Mouse (Mus musculus) lung, embryonic 14.5 days (tissue): ENCODE measurements around the gene Scg2. TPM values are rescaled to one million over a fixed set of nuclear protein-coding genes. Genes with fewer than 3 reads are reported as not detected.
A peak's percentile ranks its signal among the peaks of the same experiment; 100 is the strongest.

Experiments
- ATAC-seq: fragments of 200-750 bp; cut with Nextera tagmentation; 2 replicates; pipeline ENCODE4 v1.8.0; 2017; ENCODE audit warnings: mild to moderate bottlenecking, moderate TSS enrichment, moderate library complexity; ENCODE audit not compliant: insufficient read depth
- DNase-seq: peaks from one replicate; pipeline ENCODE4 v3.0.0-alpha.2; 2015
- H3K27ac ChIP-seq: fragments of 300-500 bp; sonication (generic); 2 replicates; pipeline ENCODE4 v1.5.1; 2014; ENCODE audit warnings: low read depth, mild to moderate bottlenecking, moderate library complexity
- H3K27me3 ChIP-seq: fragments of 300-500 bp; sonication (generic); 2 replicates; pipeline ENCODE4 v1.6.1; 2014; ENCODE audit warnings: low read length, control low read depth; ENCODE audit not compliant: insufficient read depth
- H3K36me3 ChIP-seq: fragments of 300-500 bp; sonication (generic); 2 replicates; pipeline ENCODE4 v1.6.1; 2014; ENCODE audit warnings: control low read depth; ENCODE audit not compliant: insufficient read depth
- H3K4me1 ChIP-seq: fragments of 300-500 bp; sonication (generic); 2 replicates; pipeline ENCODE4 v1.6.1; 2014; ENCODE audit warnings: antibody characterized with exemption, control low read depth; ENCODE audit not compliant: insufficient read depth
- H3K4me2 ChIP-seq: fragments of 300-500 bp; sonication (generic); 2 replicates; pipeline ENCODE4 v1.6.1; 2014; ENCODE audit warnings: mild to moderate bottlenecking
- H3K4me3 ChIP-seq: fragments of 300-500 bp; sonication (generic); 2 replicates; pipeline ENCODE4 v1.5.1; 2014; ENCODE audit warnings: low read depth, low read length
- H3K9ac ChIP-seq: fragments of 300-500 bp; sonication (generic); 2 replicates; pipeline ENCODE4 v1.6.1; 2014
- H3K9me3 ChIP-seq: fragments of 300-500 bp; sonication (generic); 2 replicates; pipeline ENCODE4 v1.6.1; 2016; ENCODE audit warnings: low read depth, low read length, control low read depth
- CTCF ChIP-seq: IDR thresholded peaks from 2 replicates; pipeline ENCODE4 v1.5.1; 2016; ENCODE audit warnings: antibody characterized with exemption, low read depth
- WGBS: fragments of 180-500 bp; shearing (Covaris S2); extraction: QIAGEN DNeasy Blood & Tissue Kit; methylation state at CpG from one replicate; pipeline ENCODE4 v1.1.7; 2014; 5-methylcytosine and 5-hydroxymethylcytosine counted together
- polyA plus RNA-seq: library from polyadenylated mRNA; unstranded; fragments of >200 nt; fragmentation: Nextera tagmentation; extraction: Ambion mirVana; gene quantifications from 2 replicates; pipeline ENCODE4 v1.2.1, GENCODE M21; 2014

Gene Scg2
- polyA plus RNA-seq, 1 experiment from 2014 or later = 0.12 TPM

GRCm38 (mm10) chr1:79452339-79452738 is 12.4 kb upstream of the Scg2 start:
- TF ChIP-seq CTCF = no peak
- no peak overlapping the region for H3K27ac ChIP-seq
- H3K9me3 ChIP-seq = no peaks in the 10 kb centered on the region
- no peaks in the 10 kb centered on the region for H3K4me1 ChIP-seq
- DNase-seq (peak; percentile 4), ATAC-seq (no peak)
- WGBS = 70% methylated on average over 1 of the region's 1 CpGs
- no peak overlapping the region for H3K4me2 ChIP-seq
- H3K4me3 ChIP-seq = no peak overlapping the region
- no peak overlapping the region for H3K9ac ChIP-seq
- no peaks in the 10 kb centered on the region for H3K27me3 ChIP-seq
- no peaks in the 10 kb centered on the region for H3K36me3 ChIP-seq

GRCm38 (mm10) chr1:79450343-79451021 is 10.6 kb upstream of the Scg2 start:
- ATAC-seq = no peak
- no peak overlapping the region for H3K9ac ChIP-seq

GRCm38 (mm10) chr1:79449943-79450342 is 10.0 kb upstream of the Scg2 start:
- Histone ChIP-seq H3K9me3 (no peaks in the 10 kb centered on the region), H3K36me3 (no peaks in the 10 kb centered on the region), H3K27ac (no peak overlapping the region), H3K27me3 (no peaks in the 10 kb centered on the region), H3K4me3 (no peak overlapping the region), H3K4me1 (no peaks in the 10 kb centered on the region), H3K9ac (no peak overlapping the region), H3K4me2 (no peak overlapping the region)
- no peak for ATAC-seq
- TF ChIP-seq CTCF = no peak
- WGBS = 28% methylated on average over 6 of the region's 6 CpGs
- no peak for DNase-seq

More at GRCm38 (mm10) chr1:79450343-79451021, 10.6 kb upstream of the Scg2 start:
- Histone ChIP-seq H3K4me2 (no peak overlapping the region), H3K36me3 (no peaks in the 10 kb centered on the region), H3K4me1 (no peaks in the 10 kb centered on the region), H3K4me3 (no peak overlapping the region), H3K27me3 (no peaks in the 10 kb centered on the region), H3K9me3 (no peaks in the 10 kb centered on the region), H3K27ac (no peak overlapping the region)
- 23% methylated on average over 20 of the region's 20 CpGs for WGBS
- TF ChIP-seq CTCF = no peak
- DNase-seq = no peak

DNA sequence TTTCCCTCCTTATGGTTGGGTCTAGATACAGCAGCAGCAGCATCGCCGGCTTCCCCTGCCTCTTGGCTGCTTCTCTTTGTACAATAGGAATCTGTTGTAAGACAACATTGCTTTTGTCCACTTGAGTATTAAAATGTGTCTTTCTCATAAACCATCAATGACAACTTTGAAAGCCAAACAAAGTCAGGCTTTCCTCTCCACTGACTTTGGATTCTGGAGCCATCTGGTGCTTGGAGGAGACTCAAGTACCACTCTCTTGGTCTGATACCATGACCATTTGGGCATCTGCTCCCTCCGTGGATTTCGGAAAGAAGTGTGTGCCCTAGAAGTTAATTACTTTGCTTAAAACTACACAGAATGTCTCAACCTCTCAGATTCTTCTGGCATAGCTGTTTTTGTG is 5.7 kb upstream of the Scg2 start:
- 80% methylated on average over 4 of the region's 4 CpGs for WGBS
- H3K4me3 ChIP-seq = no peak overlapping the region
- DNase-seq = no peak
- no peaks in the 10 kb centered on the region for H3K36me3 ChIP-seq
- no peak for TF ChIP-seq CTCF
- H3K9me3 ChIP-seq = no peaks in the 10 kb centered on the region
- no peaks in the 10 kb centered on the region for H3K27me3 ChIP-seq
- no peak overlapping the region for H3K9ac ChIP-seq
- H3K27ac ChIP-seq = no peak overlapping the region
- no peak overlapping the region for H3K4me2 ChIP-seq
- no peak for ATAC-seq
- H3K4me1 ChIP-seq = no peaks in the 10 kb centered on the region

DNA sequence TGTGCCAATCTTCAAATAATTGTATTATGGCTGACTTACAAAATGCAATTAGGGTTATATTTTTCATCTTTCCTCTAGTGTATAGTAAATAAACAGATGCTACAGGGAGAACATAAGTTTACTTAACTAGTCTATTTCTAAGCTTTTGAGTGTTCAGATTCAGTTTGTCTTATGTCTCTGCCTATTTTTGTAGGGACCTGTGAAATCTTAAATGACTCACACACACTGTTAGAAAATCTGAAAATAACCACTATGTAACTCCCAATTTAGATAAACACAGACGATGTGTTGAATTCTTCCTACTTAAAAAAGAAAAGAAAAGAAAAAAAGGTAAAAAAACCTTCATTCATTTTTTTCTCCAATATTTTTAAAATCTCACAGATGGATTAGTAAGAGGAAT is 2.2 kb downstream of the Scg2 start:
- no peaks in the 10 kb centered on the region for H3K4me1 ChIP-seq
- ATAC-seq (no peak), DNase-seq (no peak)
- H3K4me2 ChIP-seq = no peak overlapping the region
- H3K9ac ChIP-seq = no peak overlapping the region
- WGBS = 69% methylated on average over 1 of the region's 1 CpGs
- H3K9me3 ChIP-seq = no peaks in the 10 kb centered on the region
- no peaks in the 10 kb centered on the region for H3K27me3 ChIP-seq
- no peak overlapping the region for H3K4me3 ChIP-seq
- TF ChIP-seq CTCF = no peak
- H3K36me3 ChIP-seq = no peaks in the 10 kb centered on the region
- H3K27ac ChIP-seq = no peak overlapping the region

DNA sequence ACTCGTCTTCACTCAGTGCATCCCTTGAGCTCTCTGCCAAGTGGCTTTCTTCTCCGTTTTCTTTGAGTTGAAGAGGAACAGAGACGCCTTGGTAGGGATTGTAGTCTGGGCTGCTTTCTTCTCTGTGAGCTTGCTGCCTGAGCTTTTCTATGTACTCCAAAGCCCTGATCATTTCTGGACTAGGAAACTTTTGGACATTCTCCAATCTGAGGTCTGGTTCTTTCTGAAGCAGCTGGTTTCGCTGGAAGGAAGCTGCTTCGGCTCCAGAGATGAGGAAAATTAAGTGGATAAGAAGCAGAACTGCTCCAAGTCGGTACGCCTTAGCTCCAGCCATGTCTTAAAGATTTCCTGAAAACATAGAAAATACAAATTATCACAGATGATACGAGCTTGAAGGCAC is 3.2 kb downstream of the Scg2 start:
- WGBS = 83% methylated on average over 8 of the region's 8 CpGs
- no peaks in the 10 kb centered on the region for H3K4me1 ChIP-seq
- no peak overlapping the region for H3K27ac ChIP-seq
- no peak overlapping the region for H3K4me3 ChIP-seq
- H3K4me2 ChIP-seq = no peak overlapping the region
- H3K9me3 ChIP-seq = no peaks in the 10 kb centered on the region
- no peak for ATAC-seq
- no peak for DNase-seq
- no peaks in the 10 kb centered on the region for H3K36me3 ChIP-seq
- no peak for TF ChIP-seq CTCF
- no peaks in the 10 kb centered on the region for H3K27me3 ChIP-seq
- H3K9ac ChIP-seq = no peak overlapping the region

DNA sequence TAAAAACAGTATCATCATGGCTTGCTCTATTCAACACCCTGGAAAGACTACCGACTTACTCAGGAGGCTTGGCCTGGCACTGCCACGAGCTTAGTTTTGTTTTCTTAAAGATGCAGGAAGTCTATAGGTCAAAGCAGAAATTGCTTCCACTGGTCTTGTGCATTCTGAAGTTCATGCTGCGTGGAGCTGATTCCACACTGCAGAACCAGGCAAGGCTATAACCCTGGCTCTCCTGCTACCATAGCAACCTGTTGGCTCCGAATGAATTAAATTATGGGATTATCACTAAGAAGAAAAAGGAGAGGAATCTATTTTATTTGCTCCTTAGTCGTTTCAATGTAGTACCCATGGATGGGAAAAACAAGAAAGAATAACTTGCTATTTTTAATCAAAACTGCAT is 10.9 kb downstream of the Scg2 start:
- 63% methylated on average over 5 of the region's 5 CpGs for WGBS
- no peak for TF ChIP-seq CTCF

More for the DNA sequence above, 10.9 kb downstream of the Scg2 start:
- no peak overlapping the region for H3K4me3 ChIP-seq
- no peak for ATAC-seq
- no peak overlapping the region for H3K4me2 ChIP-seq
- no peak overlapping the region for H3K9ac ChIP-seq
- no peak overlapping the region for H3K27ac ChIP-seq
- no peak for DNase-seq
- no peaks in the 10 kb centered on the region for H3K36me3 ChIP-seq
- no peaks in the 10 kb centered on the region for H3K27me3 ChIP-seq
- H3K4me1 ChIP-seq = no peaks in the 10 kb centered on the region
- H3K9me3 ChIP-seq = no peaks in the 10 kb centered on the region
